8 mouse cellular contexts compared by ENCODE assay signal in genomic region chr4:141790524-141790990, GRCm38 (mm10). TPM values are rescaled to one million over a fixed set of nuclear protein-coding genes. Genes with fewer than 3 reads are reported as not detected.
DNase-seq lines count a peak whose midpoint lies in the region; ATAC-seq and TF ChIP-seq lines count a peak whose summit lies in the region.

Dnajc16 (minus strand) TSS chr4:141790931.

- H3K27me3 ChIP-seq in embryonic facial prominence, embryonic 15.5 days: no peaks in the 10 kb centered on the region
- H3K27me3 ChIP-seq in limb, embryonic 14.5 days (ENCODE audit: control insufficient read depth, insufficient read depth, low read length): no peaks in the 10 kb centered on the region
- H3K27me3 ChIP-seq in midbrain, postnatal 0 days (ENCODE audit: insufficient read depth, low read length): no peaks in the 10 kb centered on the region

- WGBS in bone marrow, adult 2 months: 0% methylated on average over 42 of the region's 42 CpGs
- under 1% methylated on average over 42 of the region's 42 CpGs for WGBS in embryonic facial prominence, embryonic 15.5 days
- WGBS in limb, embryonic 14.5 days: under 1% methylated on average over 37 of the region's 42 CpGs
- under 1% methylated on average over 34 of the region's 42 CpGs for WGBS in midbrain, postnatal 0 days

- ATAC-seq in embryonic facial prominence, embryonic 15.5 days (ENCODE audit: insufficient number of reproducible peaks, low FRiP score, low TSS enrichment, low read depth): peak; percentile 91
- peak; percentile 91 for ATAC-seq in limb, embryonic 14.5 days (ENCODE audit: low FRiP score, low read depth)
- ATAC-seq in midbrain, postnatal 0 days (ENCODE audit: low FRiP score): peak; percentile 89

- TF ChIP-seq POLR2A in bone marrow, adult 2 months (IDR thresholded peaks at IDR 0.05; ENCODE audit: borderline replicate concordance, control insufficient read depth, low read depth, low read length): peak; percentile 81
- peak; percentile 72; the same call in 1 of the 2 replicates for TF ChIP-seq POLR2A in limb, embryonic 14.5 days (IDR thresholded peaks at IDR 0.05; ENCODE audit: borderline replicate concordance, extremely low read depth, insufficient read depth, insufficient read length)

- no peak for TF ChIP-seq CTCF in bone marrow, adult 2 months (IDR thresholded peaks at IDR 0.05; ENCODE audit: control insufficient read depth, insufficient read depth, low read length)
- TF ChIP-seq CTCF in midbrain, postnatal 0 days (IDR thresholded peaks at IDR 0.05): peak; percentile 55

- peak within 1 kb of the TSS; percentile 63 for H3K4me3 ChIP-seq in bone marrow, adult 2 months (replicated peaks; ENCODE audit: control insufficient read depth, low read depth, low read length)
- H3K4me3 ChIP-seq in embryonic facial prominence, embryonic 15.5 days (replicated peaks): peak within 1 kb of the TSS; percentile 97
- peak within 1 kb of the TSS; percentile 97 for H3K4me3 ChIP-seq in limb, embryonic 14.5 days (replicated peaks; ENCODE audit: low read length)
- peak within 1 kb of the TSS; percentile 98 for H3K4me3 ChIP-seq in midbrain, postnatal 0 days (ENCODE audit: low read depth, low read length)

- H3K4me1 ChIP-seq in bone marrow, adult 2 months (ENCODE audit: control insufficient read depth, insufficient read depth, low read length): peaks cover 1% of the 10 kb centered on the region; the same call in 1 of the 2 replicates
- H3K4me1 ChIP-seq in embryonic facial prominence, embryonic 15.5 days: peaks cover 28% of the 10 kb centered on the region
- peaks cover 12% of the 10 kb centered on the region; the same call in 1 of the 2 replicates for H3K4me1 ChIP-seq in limb, embryonic 14.5 days (ENCODE audit: control insufficient read depth, insufficient read depth, low read length)
- H3K4me1 ChIP-seq in midbrain, postnatal 0 days (ENCODE audit: insufficient read depth, low read length): peaks cover 7% of the 10 kb centered on the region; the same call in 1 of the 2 replicates

- H3K9ac ChIP-seq in embryonic facial prominence, embryonic 15.5 days: peak within 1 kb of the TSS; percentile 87
- peak within 1 kb of the TSS; percentile 87 for H3K9ac ChIP-seq in limb, embryonic 14.5 days (ENCODE audit: low read depth, low read length, severe bottlenecking)
- peak within 1 kb of the TSS; percentile 93 for H3K9ac ChIP-seq in midbrain, postnatal 0 days (replicated peaks; ENCODE audit: low read length, poor library complexity, severe bottlenecking)

- 0 out of 2 replicates have a peak, but pooled peaks cover 7% of the 10 kb centered on the region for H3K36me3 ChIP-seq in embryonic facial prominence, embryonic 15.5 days
- peaks cover 14% of the 10 kb centered on the region for H3K36me3 ChIP-seq in limb, embryonic 14.5 days (ENCODE audit: control insufficient read depth, insufficient read depth, low read length)
- H3K36me3 ChIP-seq in midbrain, postnatal 0 days (ENCODE audit: insufficient read depth, low read length): 0 out of 2 replicates have a peak, but pooled peaks cover 5% of the 10 kb centered on the region

- peak; percentile 100 for DNase-seq in 416B (ENCODE audit: low read depth)
- peak; percentile 99 for DNase-seq in heart, adult 8-10 months (ENCODE audit: low spot score)
- DNase-seq in kidney, adult 9 months: peak; percentile 99
- peak; percentile 99 for DNase-seq in limb, embryonic 14.5 days (ENCODE audit: low spot score)
- DNase-seq in midbrain, postnatal 0 days (ENCODE audit: low spot score): peak; percentile 100
- peak; percentile 86 to 88 for DNase-seq in spleen, postnatal 14 days (ENCODE audit: low spot score in 2 of 2)

- H3K27ac ChIP-seq in bone marrow, adult 2 months (ENCODE audit: control insufficient read depth, insufficient read depth, low read depth, low read length, poor library complexity): peak within 1 kb of the TSS; percentile 56
- H3K27ac ChIP-seq in embryonic facial prominence, embryonic 15.5 days (replicated peaks): peak within 1 kb of the TSS; percentile 78
- H3K27ac ChIP-seq in limb, embryonic 14.5 days (replicated peaks; ENCODE audit: low read depth, low read length): 0 out of 2 replicates have a peak within 1 kb of the TSS, but pooled peaks have one; percentile 58
- H3K27ac ChIP-seq in midbrain, postnatal 0 days (ENCODE audit: low read depth, low read length): peak within 1 kb of the TSS; percentile 88

- peak within 1 kb of the TSS; percentile 76 for H3K4me2 ChIP-seq in embryonic facial prominence, embryonic 15.5 days (replicated peaks)
- peak within 1 kb of the TSS; percentile 89 for H3K4me2 ChIP-seq in limb, embryonic 14.5 days (replicated peaks; ENCODE audit: low read depth, low read length, severe bottlenecking)
- H3K4me2 ChIP-seq in midbrain, postnatal 0 days (ENCODE audit: low read depth, low read length, poor library complexity, severe bottlenecking): peak within 1 kb of the TSS; percentile 87

- no peaks in the 10 kb centered on the region for H3K9me3 ChIP-seq in embryonic facial prominence, embryonic 15.5 days (replicated peaks)
- no peaks in the 10 kb centered on the region for H3K9me3 ChIP-seq in limb, embryonic 14.5 days (ENCODE audit: control insufficient read depth, low read length)
- no peaks in the 10 kb centered on the region for H3K9me3 ChIP-seq in midbrain, postnatal 0 days (ENCODE audit: low read length)

RNA-seq across cellular contexts. Expression of gene Dnajc16, which starts in this region (rescaled TPM):
- 4.9 and 9.0 TPM in 2 replicates for polyA plus RNA-seq in bone marrow, adult 2 months (2011; ENCODE audit: insufficient read depth, insufficient read length, low replicate concordance, missing spikeins)
- polyA plus RNA-seq in embryonic facial prominence, embryonic 15.5 days (2015; fragmentation: Nextera tagmentation; extraction: Ambion mirVana): 4.8 and 5.0 TPM in 2 replicates
- total RNA-seq in heart, adult 8-10 months (2022): 10 to 100 TPM; 23.2 to 28.7 (median 25.0) TPM
- polyA plus RNA-seq in limb, embryonic 14.5 days (2012; rRNA removed): 11.9 and 12.4 TPM in 2 replicates
- polyA plus RNA-seq in limb, embryonic 14.5 days (2014; fragmentation: Nextera tagmentation; extraction: Ambion mirVana): 2.8 and 3.2 TPM in 2 replicates
- total RNA-seq in midbrain, postnatal 0 days (2014; rRNA removed): 18.2 and 20.5 TPM in 2 replicates
- 7.0 and 7.2 TPM in 2 replicates for polyA plus RNA-seq in midbrain, postnatal 0 days (2015; fragmentation: Nextera tagmentation; extraction: Ambion mirVana)

Comparison
In these comparisons a context has a peak if more than half of its experiments do, and no peak if none do; other contexts are left out.
1. Peak in every context shown above with its lines: DNase-seq, ATAC-seq, H3K4me3 ChIP-seq and H3K27ac ChIP-seq.